In genomic region chr3:116905898-116906297, GRCm38 (mm10) we compare ENCODE assay signal across 8 mouse cellular contexts. TPM values are rescaled to one million over a fixed set of nuclear protein-coding genes. Genes with fewer than 3 reads are reported as not detected.
DNase-seq lines count a peak whose midpoint lies in the region; ATAC-seq and TF ChIP-seq lines count a peak whose summit lies in the region.

No protein-coding gene starts in this region.

- no peak overlapping the region for H3K27ac ChIP-seq in hindbrain, embryonic 16.5 days (ENCODE audit: low read depth, low read length)
- no peak overlapping the region for H3K27ac ChIP-seq in hindbrain, embryonic 12.5 days
- H3K27ac ChIP-seq in embryonic fibroblast, embryonic 13.5 days (ENCODE audit: insufficient read depth, low read length), result peak overlapping the region; percentile 88
- H3K27ac ChIP-seq in intestine, embryonic 15.5 days, result no peak overlapping the region

- intact Hi-C loops in heart, postnatal 36 days (cut with DNase I), result loop anchor here (1.0 to 2.0 kb wide), 3 partner anchors 63 to 213 kb away; partner anchors contain the start of genes 4930455H04Rik and Palmd

- no peaks in the 10 kb centered on the region for H3K4me1 ChIP-seq in hindbrain, embryonic 16.5 days (ENCODE audit: control insufficient read depth, insufficient read depth, low read depth, low read length)
- H3K4me1 ChIP-seq in hindbrain, embryonic 12.5 days, result no peaks in the 10 kb centered on the region
- no peaks in the 10 kb centered on the region for H3K4me1 ChIP-seq in embryonic fibroblast, embryonic 13.5 days (ENCODE audit: control insufficient read depth, insufficient read depth, low read length)
- no peaks in the 10 kb centered on the region for H3K4me1 ChIP-seq in intestine, embryonic 15.5 days (replicated peaks)

- no peak overlapping the region for H3K4me2 ChIP-seq in hindbrain, embryonic 16.5 days (ENCODE audit: low read length)
- H3K4me2 ChIP-seq in hindbrain, embryonic 12.5 days (replicated peaks), result no peak overlapping the region
- no peak overlapping the region for H3K4me2 ChIP-seq in intestine, embryonic 15.5 days (replicated peaks)

- TF ChIP-seq CTCF in embryonic fibroblast, embryonic 13.5 days (IDR thresholded peaks at IDR 0.05; ENCODE audit: borderline replicate concordance, insufficient read depth, low read length), result no peak

- no peaks in the 10 kb centered on the region for H3K27me3 ChIP-seq in hindbrain, embryonic 16.5 days (replicated peaks; ENCODE audit: control insufficient read depth, insufficient read depth, low read length)
- H3K27me3 ChIP-seq in hindbrain, embryonic 12.5 days, result no peaks in the 10 kb centered on the region
- H3K27me3 ChIP-seq in intestine, embryonic 15.5 days (replicated peaks), result no peaks in the 10 kb centered on the region

- no peaks in the 10 kb centered on the region for H3K36me3 ChIP-seq in hindbrain, embryonic 16.5 days (ENCODE audit: control insufficient read depth, insufficient read depth, low read length)
- H3K36me3 ChIP-seq in hindbrain, embryonic 12.5 days, result no peaks in the 10 kb centered on the region
- H3K36me3 ChIP-seq in intestine, embryonic 15.5 days, result 0 out of 2 replicates have a peak, but pooled peaks cover 3% of the 10 kb centered on the region

- no peak overlapping the region for H3K4me3 ChIP-seq in hindbrain, embryonic 16.5 days (ENCODE audit: low read length)
- no peak overlapping the region for H3K4me3 ChIP-seq in hindbrain, embryonic 12.5 days
- H3K4me3 ChIP-seq in embryonic fibroblast, embryonic 13.5 days (ENCODE audit: insufficient read depth, low read length), result no peak overlapping the region
- H3K4me3 ChIP-seq in intestine, embryonic 15.5 days (replicated peaks), result no peak overlapping the region

- WGBS in hindbrain, embryonic 16.5 days, result 87% methylated on average over 16 of the region's 16 CpGs
- 89% methylated on average over 16 of the region's 16 CpGs for WGBS in hindbrain, embryonic 12.5 days
- 79% methylated on average over 16 of the region's 16 CpGs for WGBS in intestine, embryonic 15.5 days

- peak; percentile 56 to 57 for DNase-seq in heart, postnatal 36 days
- DNase-seq in right cerebral cortex, postnatal 10 days (ENCODE audit: low spot score in 2 of 2), result peak; percentile 71 to 78
- no peak for DNase-seq in adrenal gland, postnatal 14 days
- no peak for DNase-seq in adrenal gland, postnatal 10 days

- peak; percentile 38; the same call in 1 of the 2 replicates for ATAC-seq in hindbrain, embryonic 16.5 days
- ATAC-seq in hindbrain, embryonic 12.5 days (ENCODE audit: low FRiP score), result no peak
- no peak for ATAC-seq in intestine, embryonic 15.5 days

- no peaks in the 10 kb centered on the region for H3K9me3 ChIP-seq in hindbrain, embryonic 16.5 days (ENCODE audit: control insufficient read depth, low read length)
- no peaks in the 10 kb centered on the region for H3K9me3 ChIP-seq in hindbrain, embryonic 12.5 days (replicated peaks)
- no peaks in the 10 kb centered on the region for H3K9me3 ChIP-seq in intestine, embryonic 15.5 days

- H3K9ac ChIP-seq in hindbrain, embryonic 16.5 days (ENCODE audit: low read depth, low read length), result no peak overlapping the region; the same call in 1 of the 2 replicates
- H3K9ac ChIP-seq in hindbrain, embryonic 12.5 days, result no peak overlapping the region
- H3K9ac ChIP-seq in intestine, embryonic 15.5 days, result no peak overlapping the region

- TF ChIP-seq POLR2A in embryonic fibroblast, embryonic 13.5 days (IDR thresholded peaks at IDR 0.05; ENCODE audit: low read depth, low read length), result peak; percentile 56

RNA-seq across cellular contexts. Expression of gene Frrs1, which starts 46.6 kb away (rescaled TPM):
- polyA plus RNA-seq in hindbrain, embryonic 16.5 days (2015; fragmentation: Nextera tagmentation; extraction: Ambion mirVana), result 7.1 and 7.2 TPM in 2 replicates
- polyA plus RNA-seq in hindbrain, embryonic 12.5 days (2016; fragmentation: Nextera tagmentation; extraction: Ambion mirVana), result 6.0 and 10.2 TPM in 2 replicates
- polyA plus RNA-seq in embryonic fibroblast, embryonic 13.5 days (2011; ENCODE audit: insufficient read length, low read depth, missing spikeins), result 32.4 and 45.3 TPM in 2 replicates
- total RNA-seq in heart, postnatal 36 days (2021), result 1 to 10 TPM; 2.7 to 5.0 TPM
- 14.3 and 21.6 TPM in 2 replicates for total RNA-seq in adrenal gland, postnatal 14 days (2021)
- 10 to 100 TPM; 13.9 to 17.4 TPM for total RNA-seq in adrenal gland, postnatal 10 days (2021)
- polyA plus RNA-seq in intestine, embryonic 15.5 days (2015; fragmentation: Nextera tagmentation; extraction: Ambion mirVana), result 36.6 and 39.0 TPM in 2 replicates

Comparison
In these comparisons a context has a peak if more than half of its experiments do, and no peak if none do; other contexts are left out.
1. DNase-seq: peak in heart, postnatal 36 days (2 of 2) and right cerebral cortex, postnatal 10 days (2 of 2); none in adrenal gland, postnatal 14 days (single experiment) and adrenal gland, postnatal 10 days (single experiment).